Mouse (Mus musculus) erythroblast, embryonic 14.5 days (primary cell): ENCODE results near the gene Tfdp1. TPM values are rescaled to one million over a fixed set of nuclear protein-coding genes. Genes with fewer than 3 reads are reported as not detected.

ENCODE experiments used
- H3K27me3 ChIP-seq: 2 replicates; pipeline ENCODE4 v1.6.1; 2012; ENCODE audit warnings: inconsistent platforms; ENCODE audit not compliant: control insufficient read depth
- H3K36me3 ChIP-seq: 2 replicates; pipeline ENCODE4 v1.6.1; 2012; ENCODE audit warnings: mild to moderate bottlenecking, inconsistent platforms; ENCODE audit not compliant: control insufficient read depth
- H3K4me1 ChIP-seq: 2 replicates; pipeline ENCODE4 v1.6.1; 2012; ENCODE audit warnings: inconsistent platforms; ENCODE audit not compliant: control insufficient read depth
- H3K4me3 ChIP-seq: replicated peaks from 2 replicates; pipeline ENCODE3; 2012; ENCODE audit warnings: moderate library complexity, mild to moderate bottlenecking, inconsistent platforms
- H3K9me3 ChIP-seq: 2 replicates; pipeline ENCODE4 v1.6.1; 2012; ENCODE audit warnings: low read length, inconsistent platforms, mixed read lengths; ENCODE audit not compliant: control insufficient read depth
- GATA1 ChIP-seq: IDR thresholded peaks from 2 replicates; pipeline ENCODE4 v1.6.1; 2012; ENCODE audit warnings: low read length, inconsistent platforms, mixed read lengths
- TAL1 ChIP-seq: IDR thresholded peaks from 3 replicates; pipeline ENCODE4 v1.6.1; 2012; ENCODE audit warnings: low read length, inconsistent platforms, mixed read lengths
- polyA plus RNA-seq: library from polyadenylated mRNA; stranded (reverse); fragments of >175 nt; gene quantifications from 2 replicates; pipeline ENCODE4 v1.2.3, GENCODE M21; 2012

Gene Tfdp1
- polyA plus RNA-seq, 1 experiment, result 1.4 TPM

DNA sequence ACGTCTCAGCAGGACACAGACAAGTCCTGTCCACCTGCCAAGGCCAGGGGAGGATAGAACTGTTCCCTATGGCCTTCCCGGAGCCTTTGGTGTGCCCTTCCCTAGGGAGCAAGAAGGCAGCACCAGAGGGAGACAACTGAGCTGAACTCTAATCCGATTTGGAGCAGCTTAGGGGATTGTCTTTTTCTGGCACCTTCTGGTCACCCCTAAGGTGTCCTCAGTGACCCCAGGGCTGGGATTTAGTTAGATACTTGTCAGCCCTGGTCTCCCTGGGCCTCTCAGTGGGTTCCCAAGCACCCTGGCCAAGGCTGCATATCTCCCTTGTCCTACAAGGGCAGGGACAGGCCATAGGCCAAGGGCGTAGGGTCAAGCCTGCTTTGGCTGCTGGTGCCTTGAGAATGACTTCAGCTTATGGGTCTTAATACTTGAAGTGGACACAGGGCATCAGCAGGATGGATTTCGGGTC is 66.1 kb downstream of the Tfdp1 start, which contains the start of gene Grk1:
TSS of gene Grk1 (plus strand) at position 416 of the 466 bp plus-strand sequence.
- Histone ChIP-seq H3K27me3 (no peaks in the 10 kb centered on the region), H3K4me3 (no peak within 1 kb of the TSS), H3K36me3 (no peaks in the 10 kb centered on the region), H3K9me3 (no peaks in the 10 kb centered on the region), H3K4me1 (no peaks in the 10 kb centered on the region)
- no peak for TF ChIP-seq TAL1
- TF ChIP-seq GATA1, result no peak

DNA sequence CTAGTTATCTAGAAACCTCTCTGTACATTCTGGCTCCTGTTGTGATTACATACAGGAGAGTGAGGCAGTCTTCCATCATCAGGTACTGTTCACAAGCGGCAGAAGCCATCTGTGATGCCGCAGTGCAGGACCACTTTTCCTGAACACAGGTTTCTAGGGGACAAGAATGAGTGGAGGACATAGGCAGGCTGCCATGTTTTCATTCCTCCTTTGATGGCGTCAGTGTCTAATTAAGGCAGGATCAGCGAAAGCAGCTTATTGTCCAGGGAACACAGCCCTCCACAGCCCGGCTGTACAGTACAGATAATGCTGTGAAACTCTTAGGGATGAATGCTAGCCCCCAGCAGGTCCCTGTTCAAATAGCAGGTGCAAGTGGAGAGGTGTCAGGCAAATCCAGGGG is 67.5 kb downstream of the Tfdp1 start:
- no peak for TF ChIP-seq TAL1
- TF ChIP-seq GATA1, result no peak

DNA sequence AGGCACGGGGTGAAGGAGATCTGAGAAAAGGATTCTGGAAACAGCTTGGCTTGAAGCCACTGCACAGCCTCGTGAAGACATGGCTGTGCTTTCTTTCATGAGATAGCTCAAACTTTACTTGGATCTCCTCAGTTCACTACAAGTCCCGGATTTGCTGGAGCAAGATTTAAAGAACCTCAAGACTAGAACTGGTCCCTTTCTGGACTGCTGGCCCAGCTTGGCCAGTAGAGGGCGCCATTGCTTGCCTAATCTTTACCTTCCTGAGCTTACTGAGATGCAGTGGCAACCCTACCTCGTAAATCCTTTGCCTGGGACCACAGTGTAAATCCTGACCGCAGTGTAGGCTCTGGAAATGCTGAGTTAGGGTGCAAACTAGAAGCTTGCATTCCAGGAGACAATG is 73.0 kb downstream of the Tfdp1 start:
- no peaks in the 10 kb centered on the region for H3K9me3 ChIP-seq
- H3K4me3 ChIP-seq, result no peak overlapping the region
- no peaks in the 10 kb centered on the region for H3K4me1 ChIP-seq
- TF ChIP-seq GATA1, result no peak
- TF ChIP-seq TAL1, result no peak
- H3K36me3 ChIP-seq, result no peaks in the 10 kb centered on the region
- no peaks in the 10 kb centered on the region for H3K27me3 ChIP-seq

More for the DNA sequence above, 67.5 kb downstream of the Tfdp1 start:
- Histone ChIP-seq H3K36me3 (no peaks in the 10 kb centered on the region), H3K9me3 (no peaks in the 10 kb centered on the region), H3K4me1 (no peaks in the 10 kb centered on the region), H3K4me3 (no peak overlapping the region), H3K27me3 (no peaks in the 10 kb centered on the region)

DNA sequence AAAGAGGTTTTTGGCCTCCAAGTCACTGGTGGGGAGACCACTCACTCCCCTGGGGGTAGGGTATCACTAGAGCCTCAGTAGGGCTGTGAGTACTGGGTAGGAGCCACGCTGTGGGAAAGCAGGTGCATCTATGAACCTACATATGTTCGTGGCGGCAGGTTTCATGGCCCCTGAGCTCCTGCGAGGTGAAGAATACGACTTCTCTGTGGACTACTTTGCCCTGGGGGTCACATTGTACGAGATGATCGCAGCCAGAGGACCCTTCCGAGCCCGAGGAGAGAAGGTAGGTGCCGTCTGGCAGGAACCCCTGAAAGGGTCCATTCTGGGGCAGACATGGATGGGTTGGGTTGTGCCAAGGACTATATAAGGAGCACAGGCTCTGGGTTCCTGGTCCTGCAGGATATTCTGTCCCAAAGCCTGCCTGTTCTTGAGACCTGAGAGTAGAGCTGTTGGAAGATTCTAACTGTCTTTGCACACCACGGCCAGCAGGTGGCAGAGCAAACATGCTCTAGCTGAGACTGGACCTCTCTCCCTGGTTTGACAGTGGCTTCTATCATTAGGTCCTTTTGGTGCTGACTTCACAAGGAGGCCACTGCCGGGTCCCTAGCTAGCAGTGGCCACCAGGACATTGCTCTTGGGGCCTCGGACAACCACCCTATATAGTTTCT is 74.5 kb downstream of the Tfdp1 start:
- TF ChIP-seq TAL1, result no peak
- TF ChIP-seq GATA1, result no peak
- no peak overlapping the region for H3K4me3 ChIP-seq

DNA sequence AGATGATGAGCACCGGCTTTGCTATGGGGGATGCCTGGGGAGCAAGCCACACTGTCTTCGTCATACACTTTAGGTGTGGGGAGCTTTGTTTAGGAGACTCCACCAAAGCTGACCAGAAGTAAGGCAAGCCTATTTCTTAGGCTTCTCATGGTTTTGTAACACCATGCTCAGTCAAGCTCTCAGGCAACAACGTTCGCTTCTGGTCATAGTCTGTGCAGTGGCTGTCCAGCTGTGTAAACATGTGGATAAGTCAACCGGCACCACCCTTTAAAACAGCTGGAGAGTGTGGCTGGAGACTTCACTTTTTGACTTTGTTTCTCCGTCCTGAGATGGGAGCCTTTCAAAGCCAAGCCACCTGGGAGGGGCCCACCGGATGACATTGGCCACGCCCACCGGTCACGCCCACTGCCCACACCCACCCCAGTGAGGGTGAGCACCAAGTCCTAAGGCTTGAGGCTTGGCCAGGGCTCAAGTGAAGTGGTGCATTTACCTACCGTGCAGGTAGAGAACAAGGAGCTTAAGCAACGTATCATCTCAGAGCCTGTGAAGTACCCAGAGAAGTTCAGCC is 75.4 kb downstream of the Tfdp1 start:
- no peak for TF ChIP-seq GATA1
- TF ChIP-seq TAL1, result no peak
- no peaks in the 10 kb centered on the region for H3K27me3 ChIP-seq
- no peaks in the 10 kb centered on the region for H3K36me3 ChIP-seq
- no peak overlapping the region for H3K4me3 ChIP-seq
- H3K4me1 ChIP-seq, result no peaks in the 10 kb centered on the region
- no peaks in the 10 kb centered on the region for H3K9me3 ChIP-seq

More for the DNA sequence above, 74.5 kb downstream of the Tfdp1 start:
- no peaks in the 10 kb centered on the region for H3K4me1 ChIP-seq
- no peaks in the 10 kb centered on the region for H3K36me3 ChIP-seq
- H3K27me3 ChIP-seq, result no peaks in the 10 kb centered on the region
- H3K9me3 ChIP-seq, result no peaks in the 10 kb centered on the region

DNA sequence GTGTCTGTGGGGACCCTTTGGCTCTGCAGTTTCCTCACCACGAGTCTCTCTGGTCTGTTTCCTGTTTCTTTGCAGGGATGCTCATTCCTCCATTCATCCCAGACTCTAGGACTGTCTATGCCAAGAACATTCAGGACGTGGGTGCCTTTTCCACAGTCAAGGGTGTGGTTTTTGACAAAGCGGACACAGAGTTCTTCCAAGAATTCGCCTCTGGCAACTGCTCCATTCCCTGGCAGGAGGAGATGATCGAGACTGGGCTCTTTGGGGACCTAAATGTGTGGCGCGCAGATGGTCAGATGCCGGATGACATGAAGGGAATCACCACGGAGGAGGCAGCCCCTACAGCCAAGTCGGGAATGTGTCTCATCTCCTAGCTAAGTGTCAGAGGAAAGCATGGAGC is 77.3 kb downstream of the Tfdp1 start:
- Histone ChIP-seq H3K4me3 (no peak overlapping the region), H3K36me3 (no peaks in the 10 kb centered on the region), H3K4me1 (no peaks in the 10 kb centered on the region), H3K27me3 (no peaks in the 10 kb centered on the region), H3K9me3 (no peaks in the 10 kb centered on the region)
- TF ChIP-seq GATA1 (no peak), TAL1 (no peak)

DNA sequence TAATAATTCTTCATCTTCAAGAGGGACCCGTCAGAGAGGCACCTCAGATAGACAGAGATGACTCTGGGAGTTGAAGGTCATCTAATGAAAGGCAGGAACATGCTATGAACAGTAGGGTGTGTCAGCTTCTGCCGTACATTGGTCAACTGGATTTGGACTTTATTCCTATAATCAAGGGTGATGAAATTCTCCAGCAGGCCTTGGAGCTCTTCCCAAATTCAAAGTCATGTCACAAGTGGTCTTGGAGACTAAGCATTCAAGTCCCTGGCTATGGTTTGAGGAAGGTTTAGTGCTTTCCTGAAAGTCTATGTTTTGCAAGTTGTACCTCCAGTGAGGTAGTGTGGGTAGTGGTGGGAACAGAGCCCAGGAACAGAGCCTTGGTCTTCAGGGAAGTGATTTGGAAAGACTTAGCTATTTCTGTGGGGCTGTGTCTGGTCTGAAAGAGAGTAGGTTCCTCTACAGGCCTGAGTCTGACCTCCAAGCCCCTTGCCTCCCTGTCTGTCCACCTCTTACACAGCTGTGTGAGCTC is 80.6 kb downstream of the Tfdp1 start:
- H3K27me3 ChIP-seq, result no peaks in the 10 kb centered on the region

DNA sequence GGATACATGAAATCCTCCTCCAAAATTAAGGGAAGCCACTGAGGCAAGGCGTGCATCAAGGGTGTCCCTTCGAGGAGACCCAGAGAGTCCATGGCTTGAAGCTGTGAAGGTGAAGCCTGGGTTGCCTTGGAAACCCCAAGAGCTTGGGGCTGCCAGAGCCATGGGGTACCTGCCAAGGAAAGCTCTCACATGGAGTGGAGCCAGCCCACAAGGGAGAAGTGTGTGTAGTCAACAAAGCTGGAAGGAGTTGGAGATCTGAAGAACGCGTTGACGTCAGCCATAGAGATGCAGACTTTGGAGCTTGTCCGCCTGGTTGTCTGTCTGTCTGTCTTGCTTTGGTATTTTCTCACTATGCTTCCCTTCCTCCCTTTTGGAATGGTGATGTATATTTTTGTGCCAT is 82.4 kb downstream of the Tfdp1 start:
- TF ChIP-seq TAL1 (no peak), GATA1 (no peak)
- H3K27me3 ChIP-seq, result no peaks in the 10 kb centered on the region

More for the DNA sequence above, 80.6 kb downstream of the Tfdp1 start:
- Histone ChIP-seq H3K9me3 (no peaks in the 10 kb centered on the region), H3K4me1 (no peaks in the 10 kb centered on the region), H3K4me3 (no peak overlapping the region), H3K36me3 (no peaks in the 10 kb centered on the region)
- TF ChIP-seq TAL1 (no peak), GATA1 (no peak)

DNA sequence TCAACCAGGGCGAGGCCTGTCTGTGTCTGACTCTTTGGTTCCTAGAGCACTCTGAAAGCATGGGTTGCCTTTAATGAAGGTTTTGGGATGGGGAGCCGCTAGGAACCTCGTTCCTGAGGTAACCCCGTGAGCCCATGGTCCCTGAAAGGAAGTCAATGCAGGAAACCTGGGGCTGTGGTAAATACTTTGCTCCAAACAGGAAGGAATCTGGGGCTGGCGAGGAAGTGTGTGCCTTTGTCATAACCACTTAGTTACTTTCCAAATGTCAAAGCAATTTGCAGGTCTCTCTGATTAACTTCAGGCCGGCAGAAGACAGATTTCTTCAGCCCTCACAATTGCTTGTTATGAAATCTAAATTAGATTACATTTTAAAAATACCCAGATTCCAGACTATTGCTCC is 88.8 kb downstream of the Tfdp1 start:
- H3K27me3 ChIP-seq, result no peaks in the 10 kb centered on the region; the same call in 1 of the 2 replicates
- H3K9me3 ChIP-seq, result no peaks in the 10 kb centered on the region
- H3K4me3 ChIP-seq, result no peak overlapping the region
- H3K4me1 ChIP-seq, result no peaks in the 10 kb centered on the region
- TF ChIP-seq TAL1, result no peak
- TF ChIP-seq GATA1, result no peak
- H3K36me3 ChIP-seq, result no peaks in the 10 kb centered on the region

More for the DNA sequence above, 82.4 kb downstream of the Tfdp1 start:
- Histone ChIP-seq H3K4me3 (no peak overlapping the region), H3K4me1 (no peaks in the 10 kb centered on the region), H3K9me3 (no peaks in the 10 kb centered on the region), H3K36me3 (no peaks in the 10 kb centered on the region)

Other genes starting within 250 kb of the Tfdp1 start
- gene Pcid2, start 233.3 kb upstream of the Tfdp1 start, polyA plus RNA-seq, result 0.54 and 1.6 TPM in 2 replicates
- gene Cul4a, start 233.1 kb upstream of the Tfdp1 start, polyA plus RNA-seq, result 2.4 and 3.6 TPM in 2 replicates
- 11.0 and 19.7 TPM in 2 replicates for gene Lamp1, start 179.6 kb upstream of the Tfdp1 start, polyA plus RNA-seq
- gene Grtp1, start 138.1 kb upstream of the Tfdp1 start, polyA plus RNA-seq, result 1.5 and 2.9 TPM in 2 replicates
- not detected in 2 replicates for gene Adprhl1, start 84.6 kb upstream of the Tfdp1 start, polyA plus RNA-seq
- gene Dcun1d2, start 50.6 kb upstream of the Tfdp1 start, polyA plus RNA-seq, result 0.21 and 0.34 TPM in 2 replicates
- gene Tmco3, start 50.6 kb upstream of the Tfdp1 start, polyA plus RNA-seq, result 0.45 and 0.50 TPM in 2 replicates
- gene Atp4b, start 58.1 kb downstream of the Tfdp1 start, polyA plus RNA-seq, result not detected in 2 replicates
- gene Grk1, start 66.3 kb downstream of the Tfdp1 start, polyA plus RNA-seq, result not detected in 2 replicates
- gene Tmem255b, start 96.4 kb downstream of the Tfdp1 start, polyA plus RNA-seq, result not detected in 2 replicates
- gene Gas6, start 155.7 kb downstream of the Tfdp1 start, polyA plus RNA-seq, result 0.04 and 0.07 TPM in 2 replicates
- not detected in 2 replicates for gene 1700029H14Rik, start 223.7 kb downstream of the Tfdp1 start, polyA plus RNA-seq